Mouse (Mus musculus) CH12.LX (cell line): ENCODE results near the gene Brd3. TPM values are rescaled to one million over a fixed set of nuclear protein-coding genes. Genes with fewer than 3 reads are reported as not detected.
A peak's percentile ranks its signal among the peaks of the same experiment; 100 is the strongest.

Source experiments
- DNase-seq: peaks from one replicate; pipeline ENCODE4 v3.0.0-alpha.2; 2013; ENCODE audit errors: extremely low read depth
- H3K27ac ChIP-seq: 2 replicates; pipeline ENCODE4 v1.5.1; 2012; ENCODE audit warnings: low read depth, mild to moderate bottlenecking, control low read depth, moderate library complexity; ENCODE audit not compliant: insufficient read depth
- H3K27me3 ChIP-seq: replicated peaks from 2 replicates; pipeline ENCODE3; 2012; ENCODE audit warnings: inconsistent platforms
- H3K36me3 ChIP-seq, 2 experiments: replicated peaks in 1 of 2; 2 replicates each; pipeline versions ENCODE3 to v1.6.1; 2012; ENCODE audit warnings: inconsistent platforms in 1 of 2, low read length in 1 of 2, mild to moderate bottlenecking in 1 of 2, mixed read lengths in 1 of 2, moderate library complexity in 1 of 2; ENCODE audit not compliant: control insufficient read depth in 1 of 2, insufficient read depth in 1 of 2
- H3K4me1 ChIP-seq, 2 experiments: 2 replicates each; pipeline ENCODE4 v1.6.1; 2012; ENCODE audit warnings: inconsistent platforms in 1 of 2, moderate library complexity in 1 of 2; ENCODE audit not compliant: insufficient read depth in 2 of 2, control insufficient read depth in 1 of 2
- H3K4me2 ChIP-seq: 2 replicates; pipeline ENCODE4 v1.6.1; 2012; ENCODE audit warnings: low read depth, mild to moderate bottlenecking, control low read depth; ENCODE audit not compliant: poor library complexity, insufficient read depth, severe bottlenecking
- H3K4me3 ChIP-seq, 3 experiments: fragments of 150-350 bp in 1 of 3; sonication (generic) in 1 of 3; replicated peaks in 1 of 3; 2 replicates each; pipeline versions ENCODE3 to v1.5.1; 2011 to 2012; ENCODE audit warnings: low read depth in 2 of 3, low read length in 2 of 3, mild to moderate bottlenecking in 2 of 3, moderate library complexity in 2 of 3, control low read depth in 1 of 3, improper control_type of control experiment in 1 of 3, inconsistent platforms in 1 of 3, mixed read lengths in 1 of 3; ENCODE audit not compliant: poor library complexity in 1 of 3
- H3K79me2 ChIP-seq: replicated peaks from 2 replicates; pipeline ENCODE4 v1.6.1; 2012; ENCODE audit warnings: mild to moderate bottlenecking, moderate library complexity; ENCODE audit not compliant: control insufficient read depth, poor library complexity, insufficient read depth, severe bottlenecking; ENCODE audit errors: extremely low read depth
- H3K9ac ChIP-seq: 2 replicates; pipeline ENCODE4 v1.6.1; 2012; ENCODE audit warnings: low read depth, mild to moderate bottlenecking, control low read depth, moderate library complexity; ENCODE audit not compliant: insufficient read depth
- H3K9me3 ChIP-seq: replicated peaks from 2 replicates; pipeline ENCODE3; 2012; ENCODE audit warnings: low read length, inconsistent platforms, mixed read lengths
- BHLHE40 ChIP-seq: IDR thresholded peaks from 2 replicates; pipeline ENCODE4 v1.6.1; 2011; ENCODE audit warnings: mild to moderate bottlenecking, low read depth, low read length, improper control_type of control experiment
- CHD1 ChIP-seq: IDR thresholded peaks from 2 replicates; pipeline ENCODE4 v1.6.1; 2012; ENCODE audit warnings: low read depth, low read length, improper control_type of control experiment, inconsistent platforms
- CTCF ChIP-seq, 2 experiments: IDR thresholded peaks in 1 of 2; conservative IDR thresholded peaks in 1 of 2; 2 replicates each; pipeline ENCODE4 v1.5.1; 2011 to 2012; ENCODE audit warnings: low read depth in 2 of 2, low read length in 2 of 2, improper control_type of control experiment in 1 of 2, inconsistent platforms in 1 of 2, mild to moderate bottlenecking in 1 of 2, moderate library complexity in 1 of 2
- ELF1 ChIP-seq: IDR thresholded peaks from 2 replicates; pipeline ENCODE4 v1.6.1; 2014; ENCODE audit warnings: low read depth, mild to moderate bottlenecking, inconsistent platforms, low read length, improper control_type of control experiment
- EP300 ChIP-seq: IDR thresholded peaks from 2 replicates; pipeline ENCODE4 v1.6.1; 2011; ENCODE audit warnings: low read length, improper control_type of control experiment
- GABPA ChIP-seq: IDR thresholded peaks from 2 replicates; pipeline ENCODE4 v1.6.1; 2012; ENCODE audit warnings: low read depth, low read length, improper control_type of control experiment, inconsistent platforms; ENCODE audit not compliant: insufficient replicate concordance
- HCFC1 ChIP-seq: IDR thresholded peaks from 2 replicates; pipeline ENCODE4 v1.6.1; 2012; ENCODE audit warnings: low read depth, mild to moderate bottlenecking, inconsistent platforms, low read length, improper control_type of control experiment
- IRF4 ChIP-seq: IDR thresholded peaks from 2 replicates; pipeline ENCODE4 v1.6.1; 2014; ENCODE audit warnings: low read depth, mild to moderate bottlenecking, inconsistent platforms, low read length, improper control_type of control experiment
- MAFK ChIP-seq: IDR thresholded peaks from 2 replicates; pipeline ENCODE4 v1.6.1; 2011; ENCODE audit warnings: low read length, improper control_type of control experiment; ENCODE audit not compliant: insufficient replicate concordance
- MAX ChIP-seq: IDR thresholded peaks from 2 replicates; pipeline ENCODE4 v1.6.1; 2011; ENCODE audit warnings: low read length, improper control_type of control experiment
- MXI1 ChIP-seq: IDR thresholded peaks from 2 replicates; pipeline ENCODE4 v1.6.1; 2011; ENCODE audit warnings: mild to moderate bottlenecking, low read depth, low read length, improper control_type of control experiment
- MYC ChIP-seq: IDR thresholded peaks from 2 replicates; pipeline ENCODE4 v1.6.1; 2011; ENCODE audit warnings: low read depth, mild to moderate bottlenecking, improper control_type of control experiment, low read length
- NELFE ChIP-seq: IDR thresholded peaks from 2 replicates; pipeline ENCODE4 v1.6.1; 2011; ENCODE audit warnings: low read depth, low read length, improper control_type of control experiment
- PAX5 ChIP-seq: IDR thresholded peaks from 2 replicates; pipeline ENCODE4 v1.6.1; 2012; ENCODE audit warnings: low read length, inconsistent platforms, mixed read lengths
- POLR2A ChIP-seq: IDR thresholded peaks from 2 replicates; pipeline ENCODE4 v1.6.1; 2011; ENCODE audit warnings: low read depth, mild to moderate bottlenecking, improper control_type of control experiment, low read length
- POLR2AphosphoS2 ChIP-seq: IDR thresholded peaks from 2 replicates; pipeline ENCODE4 v1.6.1; 2011; ENCODE audit warnings: low read depth, low read length, improper control_type of control experiment
- RAD21 ChIP-seq: IDR thresholded peaks from 2 replicates; pipeline ENCODE4 v1.6.1; 2011; ENCODE audit warnings: low read depth, mild to moderate bottlenecking, low read length, improper control_type of control experiment, moderate library complexity
- SMC3 ChIP-seq: IDR thresholded peaks from 2 replicates; pipeline ENCODE4 v1.6.1; 2011; ENCODE audit warnings: low read depth, low read length, improper control_type of control experiment
- TBP ChIP-seq: conservative IDR thresholded peaks from 2 replicates; pipeline ENCODE4 v1.6.1; 2011; ENCODE audit warnings: low read depth, low read length, improper control_type of control experiment
- USF2 ChIP-seq: conservative IDR thresholded peaks from 2 replicates; pipeline ENCODE4 v1.6.1; 2011; ENCODE audit warnings: low read depth, low read length, improper control_type of control experiment
- ZKSCAN1 ChIP-seq: IDR thresholded peaks from 2 replicates; pipeline ENCODE4 v1.6.1; 2012; ENCODE audit warnings: low read depth, inconsistent platforms, low read length, improper control_type of control experiment, borderline replicate concordance
- ZNF384 ChIP-seq: IDR thresholded peaks from 2 replicates; pipeline ENCODE4 v1.6.1; 2012; ENCODE audit warnings: low read depth, low read length, improper control_type of control experiment, inconsistent platforms
- dilution Hi-C: fragments of 300-500 bp; cut with MboI; formaldehyde crosslinking; loops from 2 replicates; pipeline ENCODE4 v1.14.3; 2020; ENCODE audit warnings: low sequenced_read_pairs; ENCODE audit not compliant: extremely low pct_unique_long_range_greater_than_20kb, extremely low pct_ligation_motif_present
- in situ Hi-C: fragments of 300-500 bp; cut with MboI; formaldehyde crosslinking; loops from 3 replicates; pipeline ENCODE4 v1.14.3; 2019; ENCODE audit warnings: low sequenced_read_pairs, low pct_ligation_motif_present, low pct_unique_long_range_greater_than_20kb, mixed read lengths
- polyA plus RNA-seq: library from polyadenylated mRNA; unstranded; fragments of >175 nt; gene quantifications from 2 replicates; pipeline ENCODE4 v1.2.1, GENCODE M21; 2012; ENCODE audit warnings: low read depth; ENCODE audit not compliant: insufficient read length
- total RNA-seq, 2 experiments: library from RNA; depleted of rRNA; stranded (reverse); fragments of 300-350 nt in 1 of 2; fragments of >200 nt in 1 of 2; gene quantifications; 2 replicates each; pipeline ENCODE4 v1.2.3; 2012 to 2014

The Brd3 gene
- total and polyA plus RNA-seq, 3 experiments: 2.5 to 17.1 (median 6.6) TPM

- H3K27me3 ChIP-seq: no peaks in the 10 kb centered on the region
- H3K4me3 ChIP-seq: no peak overlapping the region
- TF ChIP-seq BHLHE40 (no peak), TBP (no peak), RAD21 (no peak), POLR2A (no peak), PAX5 (no peak), NELFE (no peak), MAFK (no peak), MYC (no peak), SMC3 (no peak), USF2 (no peak), CTCF (conservative IDR thresholded peaks at IDR 0.05 in 1 of 2, IDR thresholded peaks at IDR 0.05 in 1 of 2; ENCODE audit: low read depth in 2 of 2, low read length in 2 of 2) (no peak), MXI1 (no peak)
- TF ChIP-seq, all 38 proteins: peak for 0
- no peak for DNase-seq
- peaks cover 5 to 12% of the 10 kb centered on the region in 2 experiments; a peak in 3 of 4 replicates for H3K4me1 ChIP-seq
- peaks cover 21% of the 10 kb centered on the region for H3K9me3 ChIP-seq
- peaks cover 0 to 9% of the 10 kb centered on the region in 2 experiments for H3K36me3 ChIP-seq
- H3K79me2 ChIP-seq: no peaks in the 10 kb centered on the region
- no peak overlapping the region for H3K4me2 ChIP-seq
- no peak overlapping the region for H3K9ac ChIP-seq
- in situ Hi-C loops: no loop called here
- no peak overlapping the region for H3K27ac ChIP-seq
- dilution Hi-C loops: no loop called here
Observed at GRCm38 (mm10) chr2:27544613-27545012, 37.2 kb upstream of the Brd3 start.

GRCm38 (mm10) chr2:27541225-27541624 lies 33.8 kb upstream of the Brd3 start:
- peaks cover 0 to 17% of the 10 kb centered on the region in 2 experiments for H3K36me3 ChIP-seq
- dilution Hi-C loops (no loop called here), in situ Hi-C loops (no loop called here)
- no peak overlapping the region for H3K27ac ChIP-seq
- H3K4me3 ChIP-seq: no peak overlapping the region
- DNase-seq: no peak
- peaks cover 5 to 16% of the 10 kb centered on the region in 2 experiments; a peak in 3 of 4 replicates for H3K4me1 ChIP-seq
- no peak overlapping the region for H3K9ac ChIP-seq
- 0 out of 2 replicates have a peak overlapping the region, but pooled peaks have one; percentile 73 for H3K4me2 ChIP-seq
- H3K9me3 ChIP-seq: peaks cover 2% of the 10 kb centered on the region
- TF ChIP-seq ELF1: no peak
- no peaks in the 10 kb centered on the region for H3K79me2 ChIP-seq
- H3K27me3 ChIP-seq: no peaks in the 10 kb centered on the region

GRCm38 (mm10) chr2:27540515-27540836 lies 33.0 kb upstream of the Brd3 start:
- no peaks in the 10 kb centered on the region for H3K27me3 ChIP-seq
- H3K79me2 ChIP-seq: no peaks in the 10 kb centered on the region
- H3K9me3 ChIP-seq: no peaks in the 10 kb centered on the region
- peak overlapping the region; percentile 73 for H3K4me2 ChIP-seq
- H3K9ac ChIP-seq: peak overlapping the region; percentile 72
- no peak for DNase-seq
- in situ Hi-C loops (no loop called here), dilution Hi-C loops (no loop called here)
- peak overlapping the region; percentile 50 for H3K27ac ChIP-seq
- H3K36me3 ChIP-seq: peaks cover 5 to 24% of the 10 kb centered on the region in 2 experiments
- peaks cover 5 to 16% of the 10 kb centered on the region in 2 experiments; a peak in 3 of 4 replicates for H3K4me1 ChIP-seq
- H3K4me3 ChIP-seq: peak overlapping the region; percentile 61 to 72 (median 62)
- 0 out of 2 replicates have a peak, but pooled peaks have one; percentile 16 for TF ChIP-seq IRF4
- no peak for TF ChIP-seq CHD1
- no peak for TF ChIP-seq MAX
- 0 out of 2 replicates have a peak, but pooled peaks have one; percentile 30 for TF ChIP-seq POLR2AphosphoS2
- no peak for TF ChIP-seq GABPA
- TF ChIP-seq ZNF384: no peak
- no peak for TF ChIP-seq HCFC1
- TF ChIP-seq MYC: no peak
- TF ChIP-seq ZKSCAN1: no peak
- TF ChIP-seq EP300: no peak
- no peak for TF ChIP-seq NELFE
